Mouse (Mus musculus) liver, embryonic 14.5 days (tissue): ENCODE results near the gene Col6a3.

Source experiments
- CTCF ChIP-seq: IDR thresholded peaks from 2 replicates; pipeline ENCODE4 v1.5.1; 2016; ENCODE audit warnings: antibody characterized with exemption, low read depth, control low read depth
- EP300 ChIP-seq: IDR thresholded peaks from 2 replicates; pipeline ENCODE4 v1.6.1; 2016; ENCODE audit warnings: antibody characterized with exemption, low read depth

GRCm38 (mm10) chr1:90743445-90743844 lies 100.3 kb downstream of the Col6a3 start:
- TF ChIP-seq CTCF (no peak), EP300 (no peak)
